Mouse (Mus musculus) stomach, postnatal 0 days (tissue): ENCODE measurements around the gene Grk1. TPM values are rescaled to one million over a fixed set of nuclear protein-coding genes. Genes with fewer than 3 reads are reported as not detected.

Source experiments
- ATAC-seq: fragments of 200-750 bp; cut with Nextera tagmentation; 2 replicates; pipeline ENCODE4 v1.8.0; 2017; ENCODE audit not compliant: low FRiP score, low TSS enrichment
- DNase-seq: peaks from one replicate; pipeline ENCODE4 v3.0.0-alpha.2; 2016; ENCODE audit warnings: low spot score
- H3K27ac ChIP-seq: fragments of 300-500 bp; sonication (generic); replicated peaks from 2 replicates; pipeline ENCODE4 v1.5.1; 2014; ENCODE audit warnings: mild to moderate bottlenecking, control low read depth
- H3K27me3 ChIP-seq: fragments of 300-500 bp; sonication (generic); 2 replicates; pipeline ENCODE4 v1.6.1; 2014; ENCODE audit warnings: low read length; ENCODE audit not compliant: control insufficient read depth, insufficient read depth
- H3K36me3 ChIP-seq: fragments of 300-500 bp; sonication (generic); 2 replicates; pipeline ENCODE4 v1.6.1; 2014; ENCODE audit warnings: low read length, mixed read lengths; ENCODE audit not compliant: control insufficient read depth, insufficient read depth
- H3K4me1 ChIP-seq: fragments of 300-500 bp; sonication (generic); replicated peaks from 2 replicates; pipeline ENCODE4 v1.6.1; 2014; ENCODE audit warnings: antibody characterized with exemption; ENCODE audit not compliant: control insufficient read depth, insufficient read depth
- H3K4me2 ChIP-seq: fragments of 300-500 bp; sonication (generic); replicated peaks from 2 replicates; pipeline ENCODE4 v1.6.1; 2014; ENCODE audit warnings: low read depth, mild to moderate bottlenecking, control low read depth, moderate library complexity
- H3K4me3 ChIP-seq: fragments of 300-500 bp; sonication (generic); 2 replicates; pipeline ENCODE4 v1.5.1; 2014; ENCODE audit warnings: low read depth, low read length, control low read depth
- H3K9ac ChIP-seq: fragments of 300-500 bp; sonication (generic); 2 replicates; pipeline ENCODE4 v1.6.1; 2014; ENCODE audit warnings: mild to moderate bottlenecking, low read length, control low read depth, mixed read lengths
- H3K9me3 ChIP-seq: fragments of 300-500 bp; sonication (generic); 2 replicates; pipeline ENCODE4 v1.6.1; 2016; ENCODE audit warnings: low read length; ENCODE audit not compliant: control insufficient read depth
- CTCF ChIP-seq: IDR thresholded peaks from 2 replicates; pipeline ENCODE4 v1.5.1; 2016; ENCODE audit warnings: antibody characterized with exemption, low read depth, mild to moderate bottlenecking, moderate library complexity
- EP300 ChIP-seq: optimal IDR thresholded peaks from 2 replicates; pipeline ENCODE3; 2016; ENCODE audit warnings: antibody characterized with exemption
- WGBS: fragments of 180-500 bp; shearing (Covaris S2); extraction: QIAGEN DNeasy Blood & Tissue Kit; methylation state at CpG from one replicate; pipeline ENCODE4 v1.1.7; 2014; 5-methylcytosine and 5-hydroxymethylcytosine counted together
- polyA plus RNA-seq: library from polyadenylated mRNA; unstranded; fragments of >200 nt; fragmentation: Nextera tagmentation; extraction: Ambion mirVana; gene quantifications from 2 replicates; pipeline ENCODE4 v1.2.1, GENCODE M21; 2015

Gene Grk1
- polyA plus RNA-seq, 1 experiment from 2014 or later = not detected

GRCm38 (mm10) chr8:13468737-13469136, 63.9 kb downstream of the Grk1 start:
- Histone ChIP-seq H3K9me3 (no peaks in the 10 kb centered on the region), H3K4me2 (no peak overlapping the region), H3K36me3 (peaks cover 38% of the 10 kb centered on the region), H3K4me1 (no peaks in the 10 kb centered on the region), H3K9ac (no peak overlapping the region), H3K27ac (no peak overlapping the region), H3K27me3 (no peaks in the 10 kb centered on the region), H3K4me3 (no peak overlapping the region)
- no peak for TF ChIP-seq CTCF
- 73% methylated on average over 9 of the region's 9 CpGs for WGBS
- DNase-seq = no peak
- no peak for ATAC-seq

- TF ChIP-seq EP300 (no peak), CTCF (no peak)
- no peaks in the 10 kb centered on the region for H3K4me1 ChIP-seq
- peaks cover 39% of the 10 kb centered on the region for H3K36me3 ChIP-seq
- no peak overlapping the region for H3K9ac ChIP-seq
- DNase-seq (no peak), ATAC-seq (no peak)
- 74% methylated on average over 11 of the region's 11 CpGs for WGBS
- no peaks in the 10 kb centered on the region for H3K9me3 ChIP-seq
- no peak overlapping the region for H3K4me3 ChIP-seq
- H3K27me3 ChIP-seq = no peaks in the 10 kb centered on the region
- no peak overlapping the region for H3K4me2 ChIP-seq
- no peak overlapping the region for H3K27ac ChIP-seq
Measured at GRCm38 (mm10) chr8:13471484-13471883, 66.6 kb downstream of the Grk1 start.

Other genes with a start within 250 kb of the Grk1 start
- 260 and 278 TPM in 2 replicates for gene Lamp1, start 245.9 kb upstream of the Grk1 start, polyA plus RNA-seq
- 30.6 and 31.8 TPM in 2 replicates for gene Grtp1, start 204.5 kb upstream of the Grk1 start, polyA plus RNA-seq
- 0.42 and 0.50 TPM in 2 replicates for gene Adprhl1, start 150.9 kb upstream of the Grk1 start, polyA plus RNA-seq
- 9.6 and 9.9 TPM in 2 replicates for gene Dcun1d2, start 117.0 kb upstream of the Grk1 start, polyA plus RNA-seq
- gene Tmco3, start 116.9 kb upstream of the Grk1 start, polyA plus RNA-seq = 14.7 and 15.5 TPM in 2 replicates
- gene Tfdp1, start 66.3 kb upstream of the Grk1 start, polyA plus RNA-seq = 65.8 and 69.3 TPM in 2 replicates
- gene Atp4b, start 8.3 kb upstream of the Grk1 start, polyA plus RNA-seq = 776 and 950 TPM in 2 replicates
- gene Tmem255b, start 30.1 kb downstream of the Grk1 start, polyA plus RNA-seq = 5.5 and 6.3 TPM in 2 replicates
- gene Gas6, start 89.4 kb downstream of the Grk1 start, polyA plus RNA-seq = 197 and 213 TPM in 2 replicates
- gene 1700029H14Rik, start 157.4 kb downstream of the Grk1 start, polyA plus RNA-seq = not detected in 2 replicates